Mouse (Mus musculus) ovary, adult 10 weeks (tissue): ENCODE results near the gene C1qbp. TPM values are rescaled to one million over a fixed set of nuclear protein-coding genes. Genes with fewer than 3 reads are reported as not detected.

Source experiments
- polyA plus RNA-seq: library from polyadenylated mRNA; stranded (reverse); fragments of 350-450 nt; fragmentation: Illumina TruSeq; extraction: RNeasy Lipid Tissue Mini Kit (QIAGEN cat#74804); gene quantifications from one replicate; pipeline ENCODE4 v1.2.3, GENCODE M21; 2014

C1qbp gene
- polyA plus RNA-seq: 216 TPM

GRCm38 (mm10) chr11:70982557-70983228 is at the start of gene C1qbp:
TSS of gene C1qbp (minus strand) at chr11:70983026.

GRCm38 (mm10) chr11:71019201-71020068 is 36.6 kb upstream of the C1qbp start, which contains the start of the genes Mis12 and Derl2:
TSS of gene Mis12 (plus strand) at chr11:71019611.
TSS of gene Derl2 (minus strand) at chr11:71019841.

DNA sequence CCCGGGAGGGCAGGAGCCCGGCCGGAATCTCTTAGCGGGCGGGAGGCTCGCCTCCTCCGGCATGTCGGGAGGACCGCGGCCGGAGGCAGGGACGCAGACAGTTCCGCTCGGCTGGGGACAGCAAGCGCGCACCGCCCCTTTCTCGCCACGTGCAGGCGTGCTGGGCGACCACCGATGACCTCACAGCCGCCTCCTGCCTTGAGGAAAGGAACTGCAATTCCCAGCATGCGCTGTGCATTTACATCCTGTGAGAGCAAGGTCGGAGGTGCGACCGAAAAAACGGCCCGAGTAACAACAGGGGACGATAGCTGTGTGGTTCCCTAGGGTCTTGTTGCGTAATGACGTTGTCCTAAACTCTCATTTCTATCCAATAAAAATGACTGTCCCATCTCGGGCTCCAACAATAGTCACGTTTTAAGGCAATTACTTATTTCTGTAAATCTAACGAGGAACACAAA is 21.5 kb upstream of the C1qbp start, which contains the start of gene Dhx33:
Gene Dhx33, minus strand, starts transcription at position 122 of the 458 bp plus-strand sequence.

DNA sequence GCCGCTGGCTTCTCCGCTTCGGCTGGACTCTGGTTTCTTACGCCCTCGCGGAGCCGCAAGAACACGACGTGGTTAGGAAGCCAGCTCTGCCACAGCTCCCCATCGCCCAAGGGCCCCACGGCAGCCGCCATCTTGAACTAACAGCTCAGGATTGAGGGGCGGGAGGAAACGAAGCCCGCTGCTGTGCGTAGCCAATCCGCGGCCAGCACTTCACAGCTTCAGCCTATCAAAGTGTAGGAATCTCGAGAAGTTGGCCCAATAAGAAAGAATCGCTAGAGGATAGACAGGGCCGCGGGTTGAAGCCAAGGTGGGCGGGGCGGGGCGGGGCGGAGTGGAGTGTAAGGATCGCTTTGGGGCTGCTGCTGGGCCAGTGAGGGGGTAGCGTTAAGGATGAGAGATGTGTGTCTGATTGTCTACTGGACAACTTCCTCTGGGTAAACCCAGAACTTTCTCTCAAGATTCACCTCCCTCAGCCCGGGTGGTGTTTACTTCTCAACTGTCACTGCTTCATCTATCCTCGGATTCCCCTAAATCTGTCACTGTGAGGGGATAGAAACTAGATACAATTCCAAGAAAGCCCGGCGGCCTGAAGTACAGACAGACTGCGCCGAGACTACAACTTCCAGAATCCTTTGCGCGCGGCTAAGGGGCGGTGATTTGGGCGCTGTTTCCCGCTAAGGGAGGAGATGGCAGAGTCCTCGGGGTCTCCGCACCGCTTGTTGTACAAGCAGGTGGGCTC is 12.8 kb downstream of the C1qbp start, which contains the start of the genes Nup88 and Rpain:
Gene Nup88, minus strand, starts transcription at position 153 of the 739 bp plus-strand sequence.
Gene Rpain, plus strand, starts transcription at position 393 of the 739 bp plus-strand sequence.

Other genes with a start within 250 kb of the C1qbp start
- 4.5 TPM for gene Zfp3, start 218.8 kb downstream of the C1qbp start, polyA plus RNA-seq
- not detected for gene Scimp, start 170.4 kb downstream of the C1qbp start, polyA plus RNA-seq
- gene Rabep1, start 138.2 kb downstream of the C1qbp start, polyA plus RNA-seq: 120 TPM
- gene Nup88, start 13.1 kb downstream of the C1qbp start, polyA plus RNA-seq: 172 TPM
- gene Rpain, start 12.8 kb downstream of the C1qbp start, polyA plus RNA-seq: 7.9 TPM
- 25.5 TPM for gene Dhx33, start 21.4 kb upstream of the C1qbp start, polyA plus RNA-seq
- 96.5 TPM for gene Mis12, start 36.6 kb upstream of the C1qbp start, polyA plus RNA-seq
- 100 TPM for gene Derl2, start 36.8 kb upstream of the C1qbp start, polyA plus RNA-seq
- 8.9 TPM for gene 6330403K07Rik, start 50.5 kb upstream of the C1qbp start, polyA plus RNA-seq
- 0.31 TPM for gene Nlrp1a, start 161.7 kb upstream of the C1qbp start, polyA plus RNA-seq
- gene Nlrp1b, start 247.7 kb upstream of the C1qbp start, polyA plus RNA-seq: 0.23 TPM